Mouse (Mus musculus) thymus, adult 2 months (tissue): Measurements from ENCODE around the gene Eno2. TPM values are rescaled to one million over a fixed set of nuclear protein-coding genes. Genes with fewer than 3 reads are reported as not detected.
A peak's percentile ranks its signal among the peaks of the same experiment; 100 is the strongest.

Experiments
- DNase-seq: peaks from one replicate; pipeline ENCODE4 v3.0.0; 2021
- H3K27ac ChIP-seq: fragments of 200-500 bp; 2 replicates; pipeline ENCODE4 v1.5.1; 2012; ENCODE audit warnings: low read length, control low read depth; ENCODE audit not compliant: control insufficient read depth, insufficient read depth
- H3K27me3 ChIP-seq: fragments of 200-500 bp; 2 replicates; pipeline ENCODE4 v1.6.1; 2012; ENCODE audit warnings: mild to moderate bottlenecking, low read length, moderate library complexity, mixed read lengths; ENCODE audit not compliant: control insufficient read depth, insufficient read depth
- H3K36me3 ChIP-seq: fragments of 200-500 bp; 2 replicates; pipeline ENCODE4 v1.6.1; 2012; ENCODE audit warnings: mild to moderate bottlenecking, low read length, moderate library complexity; ENCODE audit not compliant: control insufficient read depth, insufficient read depth
- H3K4me1 ChIP-seq: fragments of 200-500 bp; replicated peaks from 2 replicates; pipeline ENCODE4 v1.6.1; 2012; ENCODE audit warnings: low read length; ENCODE audit not compliant: control insufficient read depth, insufficient read depth
- H3K4me3 ChIP-seq: fragments of 200-500 bp; 2 replicates; pipeline ENCODE4 v1.5.1; 2012; ENCODE audit warnings: mild to moderate bottlenecking, low read length, control low read depth, moderate library complexity; ENCODE audit not compliant: control insufficient read depth, insufficient read depth
- CTCF ChIP-seq: fragments of 200-500 bp; IDR thresholded peaks from 2 replicates; pipeline ENCODE4 v1.5.1; 2012; ENCODE audit warnings: mild to moderate bottlenecking, control low read depth, low read length, moderate library complexity, borderline replicate concordance; ENCODE audit not compliant: control insufficient read depth, poor library complexity, insufficient read depth; ENCODE audit errors: extremely low read depth
- POLR2A ChIP-seq: fragments of 200-500 bp; IDR thresholded peaks from 2 replicates; pipeline ENCODE4 v1.6.1; 2012; ENCODE audit warnings: mild to moderate bottlenecking, low read length, control low read depth, moderate library complexity; ENCODE audit not compliant: control insufficient read depth, poor library complexity, insufficient read depth; ENCODE audit errors: extremely low read depth
- WGBS: fragments of 180-500 bp; shearing (Covaris S2); methylation state at CpG from one replicate; pipeline ENCODE4 v1.1.7; 2018; 5-methylcytosine and 5-hydroxymethylcytosine counted together
- polyA plus RNA-seq: library from polyadenylated mRNA; depleted of rRNA; stranded (reverse); fragments of >200 nt; gene quantifications from 2 replicates; pipeline ENCODE4 v1.2.3, GENCODE M21; 2012; rRNA removed

Gene Eno2
- polyA plus RNA-seq, result 10.2 and 12.9 TPM in 2 replicates

GRCm38 (mm10) chr6:124769101-124769765, at the start of gene Eno2:
Gene Eno2, minus strand, starts transcription at chr6:124769673.
- WGBS, result 1% methylated on average over 54 of the region's 54 CpGs
- DNase-seq, result peak; percentile 59

GRCm38 (mm10) chr6:124817971-124818370, 48.5 kb upstream of the Eno2 start:
- WGBS, result 60% methylated on average over 8 of the region's 8 CpGs

More at GRCm38 (mm10) chr6:124769101-124769765, at the start of gene Eno2:
- TF ChIP-seq POLR2A (no peak), CTCF (0 out of 2 replicates have a peak, but pooled peaks have one; percentile 10)
- Histone ChIP-seq H3K27ac (no peak within 1 kb of the TSS), H3K27me3 (no peaks in the 10 kb centered on the region), H3K4me1 (peaks cover 20% of the 10 kb centered on the region), H3K4me3 (peak within 1 kb of the TSS; percentile 45), H3K36me3 (no peaks in the 10 kb centered on the region)

DNA sequence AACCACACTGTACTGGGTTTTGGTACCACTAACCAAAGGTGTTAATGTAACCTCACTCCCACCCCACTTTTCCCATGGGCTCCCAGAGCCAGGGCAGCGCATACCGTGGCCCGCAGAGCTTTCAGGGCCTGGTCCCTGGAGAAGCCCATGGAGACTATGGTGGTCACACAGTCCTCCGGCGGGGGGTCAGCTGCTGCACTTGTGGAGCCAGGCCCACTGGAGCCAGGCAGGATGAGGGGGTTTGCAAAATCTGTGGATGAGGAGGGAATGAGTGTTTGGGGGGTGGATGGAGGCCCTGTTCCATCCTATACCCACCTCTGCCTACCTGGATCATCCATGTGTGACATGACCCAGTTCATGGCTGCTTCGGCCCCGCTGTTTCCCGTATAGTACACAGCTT, 48.1 kb upstream of the Eno2 start:
- Histone ChIP-seq H3K4me3 (no peak overlapping the region), H3K4me1 (peaks cover 13% of the 10 kb centered on the region), H3K27me3 (no peaks in the 10 kb centered on the region), H3K36me3 (peaks cover 40% of the 10 kb centered on the region), H3K27ac (no peak overlapping the region)
- no peak for TF ChIP-seq CTCF
- WGBS, result 97% methylated on average over 8 of the region's 8 CpGs
- no peak for DNase-seq

More at GRCm38 (mm10) chr6:124817971-124818370, 48.5 kb upstream of the Eno2 start:
- H3K4me3 ChIP-seq, result no peak overlapping the region
- H3K36me3 ChIP-seq, result peaks cover 44% of the 10 kb centered on the region
- DNase-seq, result no peak
- H3K27me3 ChIP-seq, result no peaks in the 10 kb centered on the region
- peaks cover 9% of the 10 kb centered on the region for H3K4me1 ChIP-seq
- no peak overlapping the region for H3K27ac ChIP-seq
- TF ChIP-seq CTCF (no peak), POLR2A (no peak)

- H3K4me1 ChIP-seq, result peaks cover 15% of the 10 kb centered on the region
- no peak for DNase-seq
- H3K4me3 ChIP-seq, result no peak overlapping the region
- no peak overlapping the region for H3K27ac ChIP-seq
- TF ChIP-seq CTCF (no peak), POLR2A (no peak)
- no peaks in the 10 kb centered on the region for H3K27me3 ChIP-seq
- 96% methylated on average over 11 of the region's 11 CpGs for WGBS
- H3K36me3 ChIP-seq, result peaks cover 36% of the 10 kb centered on the region
Measured at GRCm38 (mm10) chr6:124817125-124817524, 47.7 kb upstream of the Eno2 start.

GRCm38 (mm10) chr6:124816611-124817010, 47.1 kb upstream of the Eno2 start:
- Histone ChIP-seq H3K27ac (no peak overlapping the region), H3K36me3 (peaks cover 31% of the 10 kb centered on the region), H3K4me1 (peaks cover 15% of the 10 kb centered on the region), H3K4me3 (no peak overlapping the region), H3K27me3 (no peaks in the 10 kb centered on the region)
- 95% methylated on average over 4 of the region's 4 CpGs for whole genome bisulfite sequencing
- no peak for TF ChIP-seq CTCF
- no peak for TF ChIP-seq POLR2A
- DNase-seq, result no peak

GRCm38 (mm10) chr6:124814858-124815774, 45.6 kb upstream of the Eno2 start:
- Histone ChIP-seq H3K4me1 (peaks cover 15% of the 10 kb centered on the region), H3K27me3 (no peaks in the 10 kb centered on the region), H3K4me3 (no peak overlapping the region), H3K36me3 (peaks cover 19% of the 10 kb centered on the region), H3K27ac (no peak overlapping the region)
- TF ChIP-seq POLR2A (no peak), CTCF (no peak)
- WGBS, result 93% methylated on average over 9 of the region's 9 CpGs
- no peak for DNase-seq

DNA sequence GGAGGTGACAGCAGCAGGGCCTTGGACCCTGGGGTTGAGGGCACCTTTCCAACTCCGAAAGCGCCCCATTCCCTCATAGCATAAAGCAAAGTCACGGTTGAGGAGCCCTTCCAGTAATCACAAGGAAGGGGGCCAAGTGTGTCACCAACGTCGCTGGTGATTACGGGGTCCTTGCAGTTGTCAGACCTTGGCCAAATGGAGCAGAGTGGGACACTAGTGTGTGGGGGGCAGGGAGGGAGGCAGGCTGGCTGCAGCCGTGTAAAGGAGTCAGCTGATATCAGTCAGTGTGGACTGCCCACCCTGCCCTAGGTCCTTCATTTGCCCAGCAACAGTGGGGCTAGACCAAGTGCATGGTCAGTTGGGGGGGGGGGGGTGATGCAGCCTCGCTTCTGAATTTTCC, 45.0 kb upstream of the Eno2 start:
- TF ChIP-seq CTCF (no peak), POLR2A (no peak)
- no peak for DNase-seq
- Histone ChIP-seq H3K36me3 (peaks cover 12% of the 10 kb centered on the region; the same call in 1 of the 2 replicates), H3K27me3 (no peaks in the 10 kb centered on the region), H3K4me1 (peaks cover 20% of the 10 kb centered on the region), H3K4me3 (peak overlapping the region; percentile 60; the same call in 1 of the 2 replicates), H3K27ac (no peak overlapping the region)
- WGBS, result 73% methylated on average over 8 of the region's 8 CpGs
